Mouse (Mus musculus) gastrocnemius, postnatal 14 days (tissue): ENCODE measurements around the gene Osm. TPM values are rescaled to one million over a fixed set of nuclear protein-coding genes. Genes with fewer than 3 reads are reported as not detected.
A peak's percentile ranks its signal among the peaks of the same experiment; 100 is the strongest.

ENCODE experiments used
- DNase-seq: peaks from one replicate; pipeline ENCODE4 v3.0.0; 2021; ENCODE audit warnings: mixed read lengths
- intact Hi-C: fragments of 180-260 bp; cut with DNase I; formaldehyde crosslinking; loops from one replicate; pipeline ENCODE4 v1.15.1; 2025; ENCODE audit warnings: low total_unique reads
- long read RNA-seq, 2 experiments: library from polyadenylated mRNA; stranded (forward); transcript quantifications; one replicate each; pipeline ENCODE4 v2.0.0; 2021
- total RNA-seq, 2 experiments: library from RNA; stranded (reverse); gene quantifications; 2 replicates each; pipeline ENCODE4 v1.2.3; 2021

Osm gene
- total RNA-seq, result not detected
- long read RNA-seq, experiment 1, result 0 reads
- long read RNA-seq, experiment 2, result 0 reads

- intact Hi-C loops, result no loop called here
These were observed at the start of gene Osm for GRCm38 (mm10) chr11:4235665-4236545. Osm (plus strand) TSS chr11:4236420.

GRCm38 (mm10) chr11:4186486-4187317, 49.5 kb upstream of the Osm start, which contains the start of gene Tbc1d10a:
Tbc1d10a (plus strand) TSS chr11:4186789.
- intact Hi-C loops, result no loop called here
- peak; percentile 98 for DNase-seq

More at GRCm38 (mm10) chr11:4235665-4236545, at the start of gene Osm:
- no peak for DNase-seq

- no peak for DNase-seq
- intact Hi-C loops, result no loop called here
These were observed 48.9 kb upstream of the Osm start for GRCm38 (mm10) chr11:4187318-4187700.

- intact Hi-C loops, result no loop called here
- no peak for DNase-seq
These were observed 47.0 kb upstream of the Osm start for GRCm38 (mm10) chr11:4189182-4189581.

GRCm38 (mm10) chr11:4190677-4191076, 45.5 kb upstream of the Osm start:
- no peak for DNase-seq
- intact Hi-C loops, result no loop called here

- intact Hi-C loops, result no loop called here
These were observed 43.5 kb upstream of the Osm start for GRCm38 (mm10) chr11:4192757-4193156.

GRCm38 (mm10) chr11:4193420-4193819, 42.8 kb upstream of the Osm start:
- intact Hi-C loops, result no loop called here

More at GRCm38 (mm10) chr11:4192757-4193156, 43.5 kb upstream of the Osm start:
- no peak for DNase-seq

GRCm38 (mm10) chr11:4195597-4196031, 40.6 kb upstream of the Osm start:
- intact Hi-C loops, result no loop called here
- DNase-seq, result no peak

More at GRCm38 (mm10) chr11:4193420-4193819, 42.8 kb upstream of the Osm start:
- no peak for DNase-seq

- DNase-seq, result no peak
- intact Hi-C loops, result no loop called here
These were observed 39.6 kb upstream of the Osm start for GRCm38 (mm10) chr11:4196636-4197035.

- DNase-seq, result no peak
- intact Hi-C loops, result no loop called here
These were observed 38.5 kb upstream of the Osm start for GRCm38 (mm10) chr11:4197691-4198090.

- DNase-seq, result no peak
- intact Hi-C loops, result no loop called here
These were observed 34.1 kb upstream of the Osm start for GRCm38 (mm10) chr11:4201981-4202700.

GRCm38 (mm10) chr11:4202995-4203704, 33.1 kb upstream of the Osm start:
- intact Hi-C loops, result no loop called here
- no peak for DNase-seq

GRCm38 (mm10) chr11:4203705-4204074, 32.5 kb upstream of the Osm start:
- DNase-seq, result peak; percentile 75
- intact Hi-C loops, result no loop called here

GRCm38 (mm10) chr11:4205097-4205655, 31.0 kb upstream of the Osm start:
- intact Hi-C loops, result no loop called here
- no peak for DNase-seq

- no peak for DNase-seq
- intact Hi-C loops, result no loop called here
These were observed 30.3 kb upstream of the Osm start for GRCm38 (mm10) chr11:4205951-4206350.

GRCm38 (mm10) chr11:4206563-4206962, 29.7 kb upstream of the Osm start:
- intact Hi-C loops, result no loop called here
- no peak for DNase-seq

- intact Hi-C loops, result no loop called here
- DNase-seq, result no peak
These were observed 28.6 kb upstream of the Osm start for GRCm38 (mm10) chr11:4207655-4208054.

GRCm38 (mm10) chr11:4209556-4209955, 26.7 kb upstream of the Osm start:
- intact Hi-C loops, result no loop called here
- no peak for DNase-seq

- intact Hi-C loops, result no loop called here
- DNase-seq, result no peak
These were observed 25.4 kb upstream of the Osm start for GRCm38 (mm10) chr11:4210786-4211185.
